Mouse (Mus musculus): ENCODE measurements at regions not wholly inside any gene's neighbourhood (a gene's known extent, or its start where the extent isn't known, plus 50 kb on each side); places are given as distances from the start of the nearest gene placed in this dataset.

GRCm38 (mm10) chr11:31778766-31779165 lies 93.2 kb upstream of the Cpeb4 start:
- H3K4me3 ChIP-seq (ENCODE audit: insufficient read depth, low read length) = no peak overlapping the region
- peaks cover under 1% of the 10 kb centered on the region for H3K4me1 ChIP-seq (ENCODE audit: control insufficient read depth, insufficient read depth, low read length)
- TF ChIP-seq POLR2A (IDR thresholded peaks at IDR 0.05; ENCODE audit: borderline replicate concordance, low read depth, low read length) (no peak), CTCF (IDR thresholded peaks at IDR 0.05; ENCODE audit: low read depth, low read length) (no peak; the same call in 1 of the 2 replicates)
- H3K27ac ChIP-seq (ENCODE audit: insufficient read depth, low read depth, low read length) = no peak overlapping the region

DNA sequence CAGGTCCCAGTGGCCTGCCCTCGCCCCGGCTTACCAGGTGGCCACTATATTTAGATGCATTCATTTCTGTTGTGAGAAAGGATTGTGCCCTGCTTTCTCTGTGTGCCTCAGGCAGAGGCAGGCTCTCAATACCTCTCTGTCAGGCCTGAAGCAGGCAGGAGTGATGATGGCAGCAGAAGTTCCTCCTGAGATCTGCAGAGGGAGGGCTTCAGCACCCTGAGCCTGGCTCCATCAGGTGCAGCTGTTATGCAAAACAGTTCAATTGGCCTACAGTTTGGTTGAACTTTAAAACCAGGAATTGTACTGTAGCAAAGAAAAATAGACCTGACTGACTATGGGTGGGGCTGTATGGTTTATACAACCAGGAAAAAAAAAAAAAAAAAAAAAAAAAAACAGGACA lies 92.7 kb upstream of the Cpeb4 start:
- H3K4me1 ChIP-seq (ENCODE audit: control insufficient read depth, insufficient read depth, low read length) = peaks cover 5% of the 10 kb centered on the region
- no peak overlapping the region for H3K27ac ChIP-seq (ENCODE audit: insufficient read depth, low read depth, low read length)
- no peak overlapping the region for H3K4me3 ChIP-seq (ENCODE audit: insufficient read depth, low read length)
- TF ChIP-seq POLR2A (IDR thresholded peaks at IDR 0.05; ENCODE audit: borderline replicate concordance, low read depth, low read length) (no peak), CTCF (IDR thresholded peaks at IDR 0.05; ENCODE audit: low read depth, low read length) (no peak)

DNA sequence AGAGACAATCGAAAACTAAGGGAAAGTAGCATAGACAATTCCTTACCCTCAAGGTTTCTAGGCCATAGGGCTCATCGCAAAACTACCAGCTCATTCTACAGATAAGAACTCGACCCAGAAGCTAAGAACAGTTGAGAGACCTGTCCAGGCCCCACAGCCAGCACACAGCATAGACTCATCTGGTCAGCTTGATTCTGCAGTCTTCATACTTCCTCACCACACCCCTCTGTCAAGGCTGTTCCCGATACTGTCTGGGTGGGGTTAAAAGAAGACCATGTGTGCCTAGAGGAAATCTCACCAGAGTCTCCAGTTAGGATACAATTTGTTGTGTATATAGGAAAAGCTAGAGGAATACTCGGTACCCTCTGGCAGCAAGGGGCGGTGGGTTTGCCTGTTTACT lies 91.0 kb upstream of the Cpeb4 start:
- Histone ChIP-seq H3K4me1 (ENCODE audit: control insufficient read depth, insufficient read depth, low read length) (peaks cover 20% of the 10 kb centered on the region), H3K4me3 (ENCODE audit: insufficient read depth, low read length) (no peak overlapping the region), H3K27ac (ENCODE audit: insufficient read depth, low read depth, low read length) (no peak overlapping the region)
- TF ChIP-seq CTCF (IDR thresholded peaks at IDR 0.05; ENCODE audit: low read depth, low read length) = no peak

DNA sequence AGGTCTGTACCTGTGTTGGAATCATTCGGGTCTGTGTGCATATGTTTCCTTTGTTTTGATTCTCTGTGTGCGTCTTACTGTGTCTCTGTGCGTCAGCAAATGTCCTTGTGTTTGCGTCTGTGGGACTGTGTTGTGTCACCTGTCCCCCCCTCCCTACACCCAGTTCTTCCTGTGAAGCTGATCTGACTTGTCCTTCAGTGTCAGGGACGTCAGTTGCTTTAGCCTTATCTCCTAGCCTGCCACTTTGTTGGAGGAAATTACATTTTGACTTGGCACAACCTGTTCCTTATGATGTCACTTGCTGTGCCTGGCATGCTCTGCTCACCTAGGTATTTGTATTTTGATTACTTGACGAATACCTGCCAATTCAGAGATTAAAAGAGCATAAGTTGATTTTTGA lies 90.4 kb upstream of the Cpeb4 start:
- Histone ChIP-seq H3K4me3 (ENCODE audit: insufficient read depth, low read length) (no peak overlapping the region), H3K27ac (ENCODE audit: insufficient read depth, low read depth, low read length) (no peak overlapping the region), H3K4me1 (ENCODE audit: control insufficient read depth, insufficient read depth, low read length) (peaks cover 27% of the 10 kb centered on the region)
- TF ChIP-seq CTCF (IDR thresholded peaks at IDR 0.05; ENCODE audit: low read depth, low read length) = no peak
- no peak for TF ChIP-seq POLR2A (IDR thresholded peaks at IDR 0.05; ENCODE audit: borderline replicate concordance, low read depth, low read length)

- Histone ChIP-seq H3K4me1 (ENCODE audit: control insufficient read depth, insufficient read depth, low read length) (peaks cover 40% of the 10 kb centered on the region), H3K27ac (ENCODE audit: insufficient read depth, low read depth, low read length) (no peak overlapping the region), H3K4me3 (ENCODE audit: insufficient read depth, low read length) (no peak overlapping the region)
- TF ChIP-seq CTCF (IDR thresholded peaks at IDR 0.05; ENCODE audit: low read depth, low read length) = no peak
- TF ChIP-seq POLR2A (IDR thresholded peaks at IDR 0.05; ENCODE audit: borderline replicate concordance, low read depth, low read length) = no peak
Measured at GRCm38 (mm10) chr11:31783506-31784063, 88.4 kb upstream of the Cpeb4 start.

DNA sequence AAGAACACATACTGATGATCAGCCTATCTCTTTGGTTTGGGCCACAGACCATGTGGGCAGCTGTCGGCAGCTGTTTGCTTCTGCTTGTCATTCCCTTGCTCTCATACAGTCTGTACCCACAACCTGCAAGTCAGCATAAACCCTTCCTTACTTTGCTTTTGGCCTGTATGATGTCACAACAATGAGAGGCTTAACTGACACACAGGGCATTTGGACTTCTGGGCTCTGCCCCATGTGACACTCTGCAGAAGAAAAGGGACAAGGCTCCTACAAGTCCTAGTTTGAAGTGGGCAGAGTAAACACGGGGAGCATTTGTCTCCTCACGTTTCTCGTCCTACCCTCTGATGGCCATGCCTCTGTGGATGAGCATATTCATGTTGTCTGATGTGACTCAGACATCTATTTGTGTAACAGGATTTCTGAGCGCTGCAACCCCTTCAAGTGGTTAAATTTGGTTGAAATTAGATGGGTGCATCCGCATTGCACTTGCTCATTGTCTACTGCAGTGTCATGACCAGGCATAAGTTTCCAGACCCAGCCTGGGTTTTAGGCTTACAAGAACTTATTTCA lies 87.6 kb upstream of the Cpeb4 start:
- TF ChIP-seq CTCF (IDR thresholded peaks at IDR 0.05; ENCODE audit: low read depth, low read length) (no peak), POLR2A (IDR thresholded peaks at IDR 0.05; ENCODE audit: borderline replicate concordance, low read depth, low read length) (no peak)
- Histone ChIP-seq H3K4me3 (ENCODE audit: insufficient read depth, low read length) (no peak overlapping the region), H3K27ac (ENCODE audit: insufficient read depth, low read depth, low read length) (peak overlapping the region; percentile 56), H3K4me1 (ENCODE audit: control insufficient read depth, insufficient read depth, low read length) (peaks cover 44% of the 10 kb centered on the region)

DNA sequence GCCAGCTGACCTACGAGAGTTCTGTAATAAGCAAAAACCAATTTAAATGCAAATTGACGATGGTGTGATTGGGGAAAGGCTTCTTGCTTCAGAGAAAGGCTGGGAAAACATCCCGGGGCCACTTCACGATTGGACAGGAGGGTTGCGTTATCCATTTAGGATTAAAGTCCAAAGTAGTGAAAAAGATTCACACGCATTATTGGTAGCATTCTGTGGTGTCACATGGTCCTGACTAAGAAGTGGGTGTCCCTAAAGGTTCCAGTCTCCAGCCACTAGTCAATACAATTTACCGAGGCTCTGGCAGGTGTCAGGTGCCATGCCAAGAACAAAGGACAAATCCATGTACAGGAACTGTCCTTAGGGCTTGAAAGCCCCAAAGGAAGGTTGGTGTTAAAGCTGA lies 86.9 kb upstream of the Cpeb4 start:
- Histone ChIP-seq H3K27ac (ENCODE audit: insufficient read depth, low read depth, low read length) (peak overlapping the region; percentile 56), H3K4me1 (ENCODE audit: control insufficient read depth, insufficient read depth, low read length) (peaks cover 49% of the 10 kb centered on the region)
- no peak for TF ChIP-seq CTCF (IDR thresholded peaks at IDR 0.05; ENCODE audit: low read depth, low read length)
- no peak for TF ChIP-seq POLR2A (IDR thresholded peaks at IDR 0.05; ENCODE audit: borderline replicate concordance, low read depth, low read length)

DNA sequence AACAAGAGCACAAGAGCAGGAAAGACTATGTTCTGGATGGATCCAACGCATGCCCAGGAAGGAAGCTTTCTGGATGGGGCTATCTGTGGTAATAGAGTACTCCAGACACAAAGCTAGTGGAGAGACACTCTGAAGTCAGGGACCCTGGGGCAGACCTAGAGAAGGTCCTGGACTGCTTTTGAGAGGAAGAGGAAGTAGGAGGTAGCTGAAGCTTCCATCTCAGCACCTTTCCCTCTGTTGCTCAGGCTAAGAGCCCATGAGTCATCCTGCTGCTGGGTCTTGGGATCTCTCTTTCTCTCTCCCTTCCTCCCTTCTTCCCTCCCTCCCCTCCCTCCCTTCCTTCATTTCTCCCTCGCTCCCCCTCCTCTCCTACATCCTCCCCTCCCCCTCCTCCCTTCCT lies 84.6 kb upstream of the Cpeb4 start:
- TF ChIP-seq CTCF (IDR thresholded peaks at IDR 0.05; ENCODE audit: low read depth, low read length) = no peak
- no peak for TF ChIP-seq POLR2A (IDR thresholded peaks at IDR 0.05; ENCODE audit: borderline replicate concordance, low read depth, low read length)
- Histone ChIP-seq H3K4me1 (ENCODE audit: control insufficient read depth, insufficient read depth, low read length) (peaks cover 54% of the 10 kb centered on the region), H3K4me3 (ENCODE audit: insufficient read depth, low read length) (no peak overlapping the region), H3K27ac (ENCODE audit: insufficient read depth, low read depth, low read length) (peak overlapping the region; percentile 20; the same call in 1 of the 2 replicates)

More for the DNA sequence above, 86.9 kb upstream of the Cpeb4 start:
- no peak overlapping the region for H3K4me3 ChIP-seq (ENCODE audit: insufficient read depth, low read length)

DNA sequence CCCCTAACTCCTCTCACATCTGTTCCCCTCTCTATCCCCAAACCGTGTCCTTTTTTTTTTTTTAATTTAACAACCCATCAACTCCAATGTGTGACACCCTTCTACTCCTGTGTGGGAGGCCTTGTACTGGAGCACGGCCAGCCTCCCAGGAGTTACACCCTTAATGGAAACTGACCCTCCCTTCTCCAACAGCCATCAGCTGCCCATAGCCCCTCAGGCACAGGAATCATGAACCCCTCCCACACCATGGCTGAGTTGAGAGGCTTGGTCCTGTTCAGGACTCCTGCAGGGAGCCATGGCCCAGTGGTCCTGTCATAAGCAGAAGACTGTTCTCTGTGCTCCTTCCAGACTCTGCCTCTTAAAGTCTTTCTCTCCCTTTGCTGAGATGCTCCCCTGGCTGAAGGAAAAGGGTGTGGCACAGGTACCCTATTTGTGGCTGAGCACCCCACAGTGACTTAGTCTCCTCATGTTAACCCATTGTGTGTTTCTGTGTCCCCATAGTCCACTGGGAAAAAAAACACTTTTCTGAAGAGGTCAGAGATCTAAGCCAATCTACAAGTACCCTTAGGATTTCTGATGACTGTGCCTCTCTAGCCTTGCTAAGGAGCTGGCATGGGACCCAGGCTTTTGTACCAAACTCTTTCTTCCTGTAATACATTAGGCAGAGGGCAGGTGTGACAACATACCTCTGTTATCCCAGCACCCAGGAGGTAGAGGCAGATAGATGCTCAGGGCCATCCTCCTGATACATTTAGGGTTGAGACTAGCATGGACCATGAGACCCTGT lies 83.9 kb upstream of the Cpeb4 start:
- Histone ChIP-seq H3K4me3 (ENCODE audit: insufficient read depth, low read length) (no peak overlapping the region), H3K27ac (ENCODE audit: insufficient read depth, low read depth, low read length) (peak overlapping the region; percentile 21; the same call in 1 of the 2 replicates), H3K4me1 (ENCODE audit: control insufficient read depth, insufficient read depth, low read length) (peaks cover 54% of the 10 kb centered on the region)
- no peak for TF ChIP-seq CTCF (IDR thresholded peaks at IDR 0.05; ENCODE audit: low read depth, low read length)
- TF ChIP-seq POLR2A (IDR thresholded peaks at IDR 0.05; ENCODE audit: borderline replicate concordance, low read depth, low read length) = no peak

DNA sequence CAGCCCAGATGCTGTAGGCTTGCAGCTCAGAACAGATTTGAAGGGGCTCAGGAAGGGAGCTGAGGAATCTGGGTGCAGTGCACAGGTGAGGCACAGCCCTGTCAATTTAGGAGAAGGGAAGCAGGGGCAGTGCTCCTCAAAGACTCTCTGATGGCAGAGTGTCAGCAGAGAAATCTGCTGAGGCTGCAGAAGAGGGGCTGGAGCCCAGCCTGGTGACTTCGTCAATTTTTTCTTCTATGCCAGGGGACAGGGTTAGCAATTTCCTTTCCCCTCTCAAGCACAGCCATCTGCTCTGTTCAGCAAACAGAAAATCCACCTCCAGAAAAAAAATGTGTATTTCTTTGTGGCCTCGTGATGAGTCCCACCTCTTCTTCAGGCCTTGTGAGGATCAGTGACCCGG lies 82.0 kb upstream of the Cpeb4 start:
- Histone ChIP-seq H3K4me3 (ENCODE audit: insufficient read depth, low read length) (no peak overlapping the region), H3K4me1 (ENCODE audit: control insufficient read depth, insufficient read depth, low read length) (peaks cover 49% of the 10 kb centered on the region), H3K27ac (ENCODE audit: insufficient read depth, low read depth, low read length) (no peak overlapping the region)
- TF ChIP-seq CTCF (IDR thresholded peaks at IDR 0.05; ENCODE audit: low read depth, low read length) (no peak), POLR2A (IDR thresholded peaks at IDR 0.05; ENCODE audit: borderline replicate concordance, low read depth, low read length) (no peak)
